Mouse (Mus musculus) CH12.LX (cell line): ENCODE data around the gene Dchs1. TPM values are rescaled to one million over a fixed set of nuclear protein-coding genes. Genes with fewer than 3 reads are reported as not detected.

ENCODE experiments used
- DNase-seq: peaks from one replicate; pipeline ENCODE4 v3.0.0-alpha.2; 2013; ENCODE audit errors: extremely low read depth
- H3K27ac ChIP-seq: 2 replicates; pipeline ENCODE4 v1.5.1; 2012; ENCODE audit warnings: low read depth, mild to moderate bottlenecking, control low read depth, moderate library complexity; ENCODE audit not compliant: insufficient read depth
- H3K27me3 ChIP-seq: replicated peaks from 2 replicates; pipeline ENCODE3; 2012; ENCODE audit warnings: inconsistent platforms
- H3K36me3 ChIP-seq, 2 experiments: replicated peaks in 1 of 2; 2 replicates each; pipeline versions ENCODE3 to v1.6.1; 2012; ENCODE audit warnings: inconsistent platforms in 1 of 2, low read length in 1 of 2, mild to moderate bottlenecking in 1 of 2, mixed read lengths in 1 of 2, moderate library complexity in 1 of 2; ENCODE audit not compliant: control insufficient read depth in 1 of 2, insufficient read depth in 1 of 2
- H3K4me1 ChIP-seq, 2 experiments: 2 replicates each; pipeline ENCODE4 v1.6.1; 2012; ENCODE audit warnings: inconsistent platforms in 1 of 2, moderate library complexity in 1 of 2; ENCODE audit not compliant: insufficient read depth in 2 of 2, control insufficient read depth in 1 of 2
- H3K4me2 ChIP-seq: 2 replicates; pipeline ENCODE4 v1.6.1; 2012; ENCODE audit warnings: low read depth, mild to moderate bottlenecking, control low read depth; ENCODE audit not compliant: poor library complexity, insufficient read depth, severe bottlenecking
- H3K4me3 ChIP-seq, 3 experiments: fragments of 150-350 bp in 1 of 3; sonication (generic) in 1 of 3; replicated peaks in 1 of 3; 2 replicates each; pipeline versions ENCODE3 to v1.5.1; 2011 to 2012; ENCODE audit warnings: low read depth in 2 of 3, low read length in 2 of 3, mild to moderate bottlenecking in 2 of 3, moderate library complexity in 2 of 3, control low read depth in 1 of 3, improper control_type of control experiment in 1 of 3, inconsistent platforms in 1 of 3, mixed read lengths in 1 of 3; ENCODE audit not compliant: poor library complexity in 1 of 3
- H3K79me2 ChIP-seq: replicated peaks from 2 replicates; pipeline ENCODE4 v1.6.1; 2012; ENCODE audit warnings: mild to moderate bottlenecking, moderate library complexity; ENCODE audit not compliant: control insufficient read depth, poor library complexity, insufficient read depth, severe bottlenecking; ENCODE audit errors: extremely low read depth
- H3K9ac ChIP-seq: 2 replicates; pipeline ENCODE4 v1.6.1; 2012; ENCODE audit warnings: low read depth, mild to moderate bottlenecking, control low read depth, moderate library complexity; ENCODE audit not compliant: insufficient read depth
- H3K9me3 ChIP-seq: replicated peaks from 2 replicates; pipeline ENCODE3; 2012; ENCODE audit warnings: low read length, inconsistent platforms, mixed read lengths
- BHLHE40 ChIP-seq: IDR thresholded peaks from 2 replicates; pipeline ENCODE4 v1.6.1; 2011; ENCODE audit warnings: mild to moderate bottlenecking, low read depth, low read length, improper control_type of control experiment
- CHD1 ChIP-seq: IDR thresholded peaks from 2 replicates; pipeline ENCODE4 v1.6.1; 2012; ENCODE audit warnings: low read depth, low read length, improper control_type of control experiment, inconsistent platforms
- CTCF ChIP-seq, 2 experiments: IDR thresholded peaks in 1 of 2; conservative IDR thresholded peaks in 1 of 2; 2 replicates each; pipeline ENCODE4 v1.5.1; 2011 to 2012; ENCODE audit warnings: low read depth in 2 of 2, low read length in 2 of 2, improper control_type of control experiment in 1 of 2, inconsistent platforms in 1 of 2, mild to moderate bottlenecking in 1 of 2, moderate library complexity in 1 of 2
- ELF1 ChIP-seq: IDR thresholded peaks from 2 replicates; pipeline ENCODE4 v1.6.1; 2014; ENCODE audit warnings: low read depth, mild to moderate bottlenecking, inconsistent platforms, low read length, improper control_type of control experiment
- EP300 ChIP-seq: IDR thresholded peaks from 2 replicates; pipeline ENCODE4 v1.6.1; 2011; ENCODE audit warnings: low read length, improper control_type of control experiment
- ETS1 ChIP-seq: conservative IDR thresholded peaks from 2 replicates; pipeline ENCODE4 v1.6.1; 2012; ENCODE audit warnings: low read depth, mild to moderate bottlenecking, inconsistent platforms, low read length, improper control_type of control experiment, moderate library complexity
- GABPA ChIP-seq: IDR thresholded peaks from 2 replicates; pipeline ENCODE4 v1.6.1; 2012; ENCODE audit warnings: low read depth, low read length, improper control_type of control experiment, inconsistent platforms; ENCODE audit not compliant: insufficient replicate concordance
- HCFC1 ChIP-seq: IDR thresholded peaks from 2 replicates; pipeline ENCODE4 v1.6.1; 2012; ENCODE audit warnings: low read depth, mild to moderate bottlenecking, inconsistent platforms, low read length, improper control_type of control experiment
- IRF4 ChIP-seq: IDR thresholded peaks from 2 replicates; pipeline ENCODE4 v1.6.1; 2014; ENCODE audit warnings: low read depth, mild to moderate bottlenecking, inconsistent platforms, low read length, improper control_type of control experiment
- MAFK ChIP-seq: IDR thresholded peaks from 2 replicates; pipeline ENCODE4 v1.6.1; 2011; ENCODE audit warnings: low read length, improper control_type of control experiment; ENCODE audit not compliant: insufficient replicate concordance
- MAX ChIP-seq: IDR thresholded peaks from 2 replicates; pipeline ENCODE4 v1.6.1; 2011; ENCODE audit warnings: low read length, improper control_type of control experiment
- MAZ ChIP-seq: IDR thresholded peaks from 2 replicates; pipeline ENCODE4 v1.6.1; 2012; ENCODE audit warnings: low read depth, mild to moderate bottlenecking, inconsistent platforms, low read length, improper control_type of control experiment, moderate library complexity
- MEF2A ChIP-seq: IDR thresholded peaks from 2 replicates; pipeline ENCODE4 v1.6.1; 2014; ENCODE audit warnings: low read depth, mild to moderate bottlenecking, inconsistent platforms, low read length, improper control_type of control experiment, borderline replicate concordance
- NRF1 ChIP-seq: IDR thresholded peaks from 2 replicates; pipeline ENCODE4 v1.6.1; 2014; ENCODE audit warnings: low read depth, mild to moderate bottlenecking, inconsistent platforms, low read length, improper control_type of control experiment, moderate library complexity
- PAX5 ChIP-seq: IDR thresholded peaks from 2 replicates; pipeline ENCODE4 v1.6.1; 2012; ENCODE audit warnings: low read length, inconsistent platforms, mixed read lengths
- POLR2AphosphoS2 ChIP-seq: IDR thresholded peaks from 2 replicates; pipeline ENCODE4 v1.6.1; 2011; ENCODE audit warnings: low read depth, low read length, improper control_type of control experiment
- SIN3A ChIP-seq: IDR thresholded peaks from 2 replicates; pipeline ENCODE4 v1.6.1; 2012; ENCODE audit warnings: low read length, improper control_type of control experiment, inconsistent platforms
- TBP ChIP-seq: conservative IDR thresholded peaks from 2 replicates; pipeline ENCODE4 v1.6.1; 2011; ENCODE audit warnings: low read depth, low read length, improper control_type of control experiment
- UBTF ChIP-seq: IDR thresholded peaks from 2 replicates; pipeline ENCODE4 v1.6.1; 2012; ENCODE audit warnings: low read depth, mild to moderate bottlenecking, inconsistent platforms, low read length, improper control_type of control experiment, moderate library complexity
- USF2 ChIP-seq: conservative IDR thresholded peaks from 2 replicates; pipeline ENCODE4 v1.6.1; 2011; ENCODE audit warnings: low read depth, low read length, improper control_type of control experiment
- ZC3H11A ChIP-seq: IDR thresholded peaks from 2 replicates; pipeline ENCODE4 v1.6.1; 2012; ENCODE audit warnings: low read depth, mild to moderate bottlenecking, inconsistent platforms, low read length, improper control_type of control experiment
- ZKSCAN1 ChIP-seq: IDR thresholded peaks from 2 replicates; pipeline ENCODE4 v1.6.1; 2012; ENCODE audit warnings: low read depth, inconsistent platforms, low read length, improper control_type of control experiment, borderline replicate concordance
- ZMIZ1 ChIP-seq: IDR thresholded peaks from 2 replicates; pipeline ENCODE4 v1.6.1; 2012; ENCODE audit warnings: low read depth, mild to moderate bottlenecking, inconsistent platforms, low read length, improper control_type of control experiment
- ZNF384 ChIP-seq: IDR thresholded peaks from 2 replicates; pipeline ENCODE4 v1.6.1; 2012; ENCODE audit warnings: low read depth, low read length, improper control_type of control experiment, inconsistent platforms
- dilution Hi-C: fragments of 300-500 bp; cut with MboI; formaldehyde crosslinking; loops from 2 replicates; pipeline ENCODE4 v1.14.3; 2020; ENCODE audit warnings: low sequenced_read_pairs; ENCODE audit not compliant: extremely low pct_unique_long_range_greater_than_20kb, extremely low pct_ligation_motif_present
- in situ Hi-C: fragments of 300-500 bp; cut with MboI; formaldehyde crosslinking; loops from 3 replicates; pipeline ENCODE4 v1.14.3; 2019; ENCODE audit warnings: low sequenced_read_pairs, low pct_ligation_motif_present, low pct_unique_long_range_greater_than_20kb, mixed read lengths
- polyA plus RNA-seq: library from polyadenylated mRNA; unstranded; fragments of >175 nt; gene quantifications from 2 replicates; pipeline ENCODE4 v1.2.1, GENCODE M21; 2012; ENCODE audit warnings: low read depth; ENCODE audit not compliant: insufficient read length
- total RNA-seq, 2 experiments: library from RNA; depleted of rRNA; stranded (reverse); fragments of 300-350 nt in 1 of 2; fragments of >200 nt in 1 of 2; gene quantifications; 2 replicates each; pipeline ENCODE4 v1.2.3; 2012 to 2014

Gene Dchs1
- total and polyA plus RNA-seq, 3 experiments: 0.03 to 0.04 TPM; not detected in 1

GRCm38 (mm10) chr7:105802312-105802711 is 14.9 kb upstream of the Dchs1 start:
- no peaks in the 10 kb centered on the region for H3K9me3 ChIP-seq
- in situ Hi-C loops: loop anchor here (10.0 kb wide), 1 partner anchor 158 kb away; the partner anchor contains the start of genes Arfip2, Gm45799 and Timm10b
- no peaks in the 10 kb centered on the region for H3K79me2 ChIP-seq
- TF ChIP-seq ELF1 (peak; percentile 58), TBP (peak; percentile 94), CHD1 (no peak), ETS1 (no peak), IRF4 (no peak), POLR2AphosphoS2 (no peak), SIN3A (no peak), HCFC1 (no peak), ZC3H11A (no peak)
- TF ChIP-seq, all 38 proteins: peak for 2
- no peak overlapping the region for H3K4me3 ChIP-seq
- H3K4me2 ChIP-seq: no peak overlapping the region
- no peak for DNase-seq
- peaks cover 1 to 10% of the 10 kb centered on the region in 2 experiments for H3K36me3 ChIP-seq
- H3K4me1 ChIP-seq: peaks cover 0 to 4% of the 10 kb centered on the region in 2 experiments; a peak in 1 of 4 replicates
- no peaks in the 10 kb centered on the region for H3K27me3 ChIP-seq
- no peak overlapping the region for H3K9ac ChIP-seq
- dilution Hi-C loops: no loop called here
- no peak overlapping the region for H3K27ac ChIP-seq

- no peaks in the 10 kb centered on the region for H3K79me2 ChIP-seq
- no peak for TF ChIP-seq MAFK
- no peak for TF ChIP-seq PAX5
- no peak for TF ChIP-seq ZNF384
- no peak for TF ChIP-seq NRF1
- TF ChIP-seq UBTF: no peak
- TF ChIP-seq BHLHE40: no peak
- no peak for TF ChIP-seq ZKSCAN1
- no peak for TF ChIP-seq CTCF (conservative IDR thresholded peaks at IDR 0.05 in 1 of 2, IDR thresholded peaks at IDR 0.05 in 1 of 2; ENCODE audit: low read depth in 2 of 2, low read length in 2 of 2)
- TF ChIP-seq MAX: no peak
- TF ChIP-seq USF2: no peak
- TF ChIP-seq MEF2A: no peak
- no peak for TF ChIP-seq ZMIZ1
- no peak for TF ChIP-seq HCFC1
- no peak for TF ChIP-seq MAZ
- TF ChIP-seq GABPA: no peak
- no peak for TF ChIP-seq EP300
- TF ChIP-seq, all 38 proteins: peak for 0
- Histone ChIP-seq H3K4me2 (no peak overlapping the region), H3K9me3 (no peaks in the 10 kb centered on the region), H3K4me1 (no peaks in the 10 kb centered on the region), H3K27ac (no peak overlapping the region), H3K36me3 (no peaks in the 10 kb centered on the region), H3K4me3 (no peak overlapping the region), H3K27me3 (no peaks in the 10 kb centered on the region), H3K9ac (no peak overlapping the region)
- dilution Hi-C loops: no loop called here
- DNase-seq: no peak
- in situ Hi-C loops: no loop called here
Observed at GRCm38 (mm10) chr7:105796972-105797371, 9.5 kb upstream of the Dchs1 start.
